Mouse (Mus musculus) kidney, postnatal 0 days (tissue): ENCODE data around the gene Des. TPM values are rescaled to one million over a fixed set of nuclear protein-coding genes. Genes with fewer than 3 reads are reported as not detected.

Experiments
- ATAC-seq: fragments of 200-750 bp; cut with Nextera tagmentation; replicated peaks from 2 replicates; pipeline ENCODE4 v1.8.0; 2017; ENCODE audit warnings: low read depth, moderate number of reproducible peaks, moderate TSS enrichment, moderate library complexity; ENCODE audit not compliant: low FRiP score
- DNase-seq: peaks from one replicate; pipeline ENCODE4 v3.0.0-alpha.2; 2016; ENCODE audit warnings: low spot score
- H3K27ac ChIP-seq: fragments of 300-500 bp; sonication (generic); 2 replicates; pipeline ENCODE4 v1.5.1; 2014; ENCODE audit warnings: mild to moderate bottlenecking
- H3K27me3 ChIP-seq: fragments of 300-500 bp; sonication (generic); 2 replicates; pipeline ENCODE4 v1.6.1; 2014; ENCODE audit warnings: low read length, mixed read lengths; ENCODE audit not compliant: insufficient read depth
- H3K36me3 ChIP-seq: fragments of 300-500 bp; sonication (generic); 2 replicates; pipeline ENCODE4 v1.6.1; 2014; ENCODE audit warnings: low read length, mixed read lengths; ENCODE audit not compliant: insufficient read depth
- H3K4me1 ChIP-seq: fragments of 300-500 bp; sonication (generic); replicated peaks from 2 replicates; pipeline ENCODE4 v1.6.1; 2014; ENCODE audit warnings: antibody characterized with exemption, low read length, mixed read lengths; ENCODE audit not compliant: insufficient read depth
- H3K4me2 ChIP-seq: fragments of 300-500 bp; sonication (generic); 2 replicates; pipeline ENCODE4 v1.6.1; 2014; ENCODE audit warnings: mild to moderate bottlenecking, low read length, moderate library complexity, mixed read lengths
- H3K4me3 ChIP-seq: fragments of 300-500 bp; sonication (generic); replicated peaks from 2 replicates; pipeline ENCODE4 v1.5.1; 2014; ENCODE audit warnings: low read depth, low read length
- H3K9ac ChIP-seq: fragments of 300-500 bp; sonication (generic); 2 replicates; pipeline ENCODE4 v1.6.1; 2014; ENCODE audit warnings: low read depth, low read length
- H3K9me3 ChIP-seq: fragments of 300-500 bp; sonication (generic); replicated peaks from 2 replicates; pipeline ENCODE4 v1.6.1; 2016; ENCODE audit warnings: low read length, inconsistent platforms, mixed read lengths
- CTCF ChIP-seq: IDR thresholded peaks from 2 replicates; pipeline ENCODE4 v1.5.1; 2016; ENCODE audit warnings: antibody characterized with exemption, low read depth, mild to moderate bottlenecking, moderate library complexity
- WGBS: fragments of 180-500 bp; shearing (Covaris S2); extraction: QIAGEN DNeasy Blood & Tissue Kit; methylation state at CpG from one replicate; pipeline ENCODE4 v1.1.7; 2014; 5-methylcytosine and 5-hydroxymethylcytosine counted together
- polyA plus RNA-seq: library from polyadenylated mRNA; unstranded; fragments of >200 nt; fragmentation: Nextera tagmentation; extraction: Ambion mirVana; gene quantifications from 2 replicates; pipeline ENCODE4 v1.2.1, GENCODE M21; 2015

Gene Des
- polyA plus RNA-seq, 1 experiment from 2014 or later = 18.6 TPM

GRCm38 (mm10) chr1:75385142-75385730 is 25.1 kb downstream of the Des start:
- H3K4me1 ChIP-seq = peaks cover 22% of the 10 kb centered on the region
- WGBS = 67% methylated on average over 20 of the region's 20 CpGs
- H3K27ac ChIP-seq = no peak overlapping the region
- no peaks in the 10 kb centered on the region for H3K36me3 ChIP-seq
- no peak overlapping the region for H3K9ac ChIP-seq
- H3K27me3 ChIP-seq = no peaks in the 10 kb centered on the region
- no peak overlapping the region for H3K4me3 ChIP-seq
- no peaks in the 10 kb centered on the region for H3K9me3 ChIP-seq
- H3K4me2 ChIP-seq = peak overlapping the region; percentile 11; the same call in 1 of the 2 replicates
- ATAC-seq (no peak), DNase-seq (no peak)
- no peak for TF ChIP-seq CTCF

GRCm38 (mm10) chr1:75386149-75386548 is 26.0 kb downstream of the Des start:
- H3K9me3 ChIP-seq = no peaks in the 10 kb centered on the region
- ATAC-seq (no peak), DNase-seq (no peak)
- no peaks in the 10 kb centered on the region for H3K27me3 ChIP-seq
- H3K4me3 ChIP-seq = no peak overlapping the region
- H3K36me3 ChIP-seq = no peaks in the 10 kb centered on the region
- TF ChIP-seq CTCF = no peak
- no peak overlapping the region for H3K4me2 ChIP-seq
- H3K9ac ChIP-seq = no peak overlapping the region
- H3K27ac ChIP-seq = no peak overlapping the region
- H3K4me1 ChIP-seq = peaks cover 22% of the 10 kb centered on the region
- WGBS = 43% methylated on average over 4 of the region's 4 CpGs

- ATAC-seq = peak; percentile 6; the same call in 1 of the 2 replicates
- Histone ChIP-seq H3K4me2 (peak overlapping the region; percentile 41), H3K27ac (no peak overlapping the region), H3K9ac (0 out of 2 replicates have a peak overlapping the region, but pooled peaks have one; percentile 35), H3K4me1 (peaks cover 20% of the 10 kb centered on the region), H3K4me3 (no peak overlapping the region), H3K9me3 (no peaks in the 10 kb centered on the region), H3K36me3 (no peaks in the 10 kb centered on the region), H3K27me3 (no peaks in the 10 kb centered on the region)
- WGBS = 28% methylated on average over 7 of the region's 7 CpGs
- no peak for DNase-seq
- no peak for TF ChIP-seq CTCF
These were observed 27.4 kb downstream of the Des start for GRCm38 (mm10) chr1:75387469-75387928.

GRCm38 (mm10) chr1:75387929-75388897 is 28.1 kb downstream of the Des start:
- Histone ChIP-seq H3K4me1 (peaks cover 20% of the 10 kb centered on the region), H3K4me2 (peak overlapping the region; percentile 41), H3K9ac (peak overlapping the region; percentile 35; the same call in 1 of the 2 replicates), H3K27me3 (no peaks in the 10 kb centered on the region), H3K36me3 (no peaks in the 10 kb centered on the region), H3K9me3 (no peaks in the 10 kb centered on the region), H3K4me3 (peak overlapping the region; percentile 17; the same call in 1 of the 2 replicates), H3K27ac (no peak overlapping the region)
- DNase-seq (no peak), ATAC-seq (peak; percentile 13; the same call in 1 of the 2 replicates)
- WGBS = 25% methylated on average over 94 of the region's 94 CpGs
- peak; percentile 37; the same call in 1 of the 2 replicates for TF ChIP-seq CTCF

GRCm38 (mm10) chr1:75388898-75389515 is 28.9 kb downstream of the Des start:
- Histone ChIP-seq H3K9me3 (no peaks in the 10 kb centered on the region), H3K36me3 (peaks cover under 1% of the 10 kb centered on the region; the same call in 1 of the 2 replicates), H3K4me2 (peak overlapping the region; percentile 41; the same call in 1 of the 2 replicates), H3K9ac (no peak overlapping the region), H3K27me3 (no peaks in the 10 kb centered on the region), H3K4me3 (0 out of 2 replicates have a peak overlapping the region, but pooled peaks have one; percentile 17), H3K27ac (no peak overlapping the region), H3K4me1 (peaks cover 20% of the 10 kb centered on the region)
- TF ChIP-seq CTCF = no peak
- no peak for ATAC-seq
- 39% methylated on average over 23 of the region's 23 CpGs for whole genome bisulfite sequencing
- no peak for DNase-seq

GRCm38 (mm10) chr1:75393139-75393538 is 33.0 kb downstream of the Des start:
- no peak for ATAC-seq
- no peak for TF ChIP-seq CTCF
- H3K4me1 ChIP-seq = peaks cover 9% of the 10 kb centered on the region
- H3K4me2 ChIP-seq = no peak overlapping the region
- 56% methylated on average over 9 of the region's 9 CpGs for WGBS
- H3K27me3 ChIP-seq = no peaks in the 10 kb centered on the region
- no peaks in the 10 kb centered on the region for H3K9me3 ChIP-seq
- no peak overlapping the region for H3K4me3 ChIP-seq
- H3K9ac ChIP-seq = no peak overlapping the region
- no peak for DNase-seq
- peaks cover 7% of the 10 kb centered on the region; the same call in 1 of the 2 replicates for H3K36me3 ChIP-seq
- no peak overlapping the region for H3K27ac ChIP-seq
